Mouse (Mus musculus) embryo, embryonic 11.5 days (tissue): ENCODE data around the gene Myo15b.
A peak's percentile ranks its signal among the peaks of the same experiment; 100 is the strongest.

ENCODE experiments used
- DNase-seq: peaks from one replicate; pipeline ENCODE4 v3.0.0-alpha.2; 2012; ENCODE audit warnings: low read depth, low spot score

Gene Myo15b

DNA sequence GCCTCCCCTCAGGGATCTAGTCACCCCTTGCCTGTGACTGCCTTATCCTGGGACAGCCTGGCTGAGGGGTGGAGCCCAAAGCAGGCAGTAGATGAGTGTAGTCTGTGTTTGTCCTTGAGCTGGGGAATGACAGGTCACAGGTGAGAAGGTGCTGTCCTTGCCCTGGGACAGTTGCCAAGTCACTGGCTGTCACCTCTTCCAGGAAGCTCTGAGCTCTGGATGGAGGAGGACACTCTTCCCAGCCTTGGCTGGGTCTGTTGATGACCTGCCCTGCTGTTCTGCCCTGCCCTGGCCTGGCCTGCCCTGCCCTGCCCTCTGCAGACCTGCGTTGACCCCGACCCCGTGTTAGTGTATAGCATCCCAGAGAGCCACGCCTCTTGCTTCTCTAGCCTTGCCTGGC is 14.2 kb downstream of the Myo15b start:
- no peak for DNase-seq

DNA sequence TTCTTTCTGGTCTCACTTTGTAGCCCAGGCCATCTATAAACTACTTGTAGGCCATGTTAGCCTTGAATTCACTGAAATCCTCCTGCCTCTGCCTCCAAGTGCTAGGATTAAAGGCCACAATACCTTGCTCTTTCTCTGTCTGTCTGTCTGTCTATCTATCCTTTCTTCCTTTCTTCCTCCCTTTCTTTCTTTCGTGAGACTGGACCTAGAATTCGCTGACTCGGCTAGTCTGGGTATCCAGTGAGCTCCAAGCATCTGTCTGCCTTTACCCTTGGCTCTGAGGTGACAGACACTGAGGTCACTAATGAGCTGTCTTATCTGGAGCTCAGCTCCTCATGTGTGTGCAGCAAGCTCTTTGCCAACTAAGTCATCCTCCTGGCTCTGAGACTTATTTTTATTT is 17.7 kb downstream of the Myo15b start:
- no peak for DNase-seq

DNA sequence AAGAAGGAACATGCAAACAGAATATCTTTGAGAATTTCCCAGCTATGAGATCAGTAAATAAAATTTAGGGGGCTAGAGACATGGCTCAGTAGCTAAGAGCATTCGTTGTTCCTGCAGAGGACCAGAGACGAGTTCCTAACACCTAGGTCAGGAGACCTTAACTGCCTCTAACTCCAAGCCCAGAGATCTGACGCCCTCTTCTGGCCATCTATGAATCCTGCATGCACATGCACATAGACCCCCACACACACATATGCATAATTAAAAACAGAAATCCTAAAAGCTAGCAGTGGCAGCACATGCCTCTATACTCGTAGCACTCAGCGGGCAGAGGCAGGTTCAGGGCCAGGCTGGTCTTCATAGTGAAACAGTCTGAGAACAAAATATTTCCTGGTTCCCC is 18.2 kb downstream of the Myo15b start:
- DNase-seq = no peak

DNA sequence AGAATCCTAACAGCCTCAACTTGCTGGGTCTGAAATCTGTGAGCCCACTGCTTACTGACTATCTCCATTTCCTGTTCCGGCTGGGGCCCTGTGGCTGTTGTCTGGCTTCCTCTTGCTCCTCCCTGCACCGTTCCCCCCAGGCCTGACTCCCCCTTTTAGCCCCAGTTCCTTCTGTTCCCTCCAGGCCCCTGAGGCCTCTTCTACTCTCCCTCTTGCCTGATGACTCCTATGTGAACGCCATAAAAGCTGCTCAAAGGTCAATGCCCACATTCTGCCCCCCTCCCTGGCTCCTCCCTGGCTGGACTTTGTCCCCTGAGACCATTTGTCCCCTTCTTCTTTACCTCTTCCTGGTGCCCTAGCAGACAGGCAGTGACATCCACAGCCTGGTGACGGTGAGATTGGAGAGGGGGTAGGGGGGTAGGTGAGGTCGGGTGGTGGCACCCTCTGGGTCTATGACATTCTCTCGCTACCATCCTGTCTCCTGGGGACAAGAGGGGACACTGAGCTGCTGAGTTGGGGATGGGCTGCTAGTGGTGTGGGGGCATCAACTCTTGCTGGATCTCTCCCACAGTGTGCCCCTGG is 19.1 kb downstream of the Myo15b start:
- DNase-seq = no peak

DNA sequence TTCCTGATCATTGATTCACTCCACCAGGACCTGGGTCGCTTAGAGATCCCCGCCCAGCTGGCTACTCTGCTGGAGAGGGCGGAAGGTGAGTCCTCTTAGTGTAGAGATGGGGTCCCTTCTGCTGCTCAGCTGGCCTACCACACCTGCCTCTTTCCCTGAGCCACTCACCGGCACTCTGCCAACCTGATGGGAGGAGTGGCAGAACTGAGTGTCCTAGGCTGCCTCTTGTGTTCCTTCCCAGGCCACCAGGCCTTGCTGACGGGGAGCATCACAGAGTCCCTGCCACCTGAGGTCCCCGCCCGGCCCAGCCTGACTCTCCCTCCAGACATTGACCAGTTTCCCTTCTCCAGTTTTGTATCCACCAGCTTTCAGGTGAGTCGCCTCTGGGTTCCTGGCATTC is 19.9 kb downstream of the Myo15b start:
- no peak for DNase-seq

DNA sequence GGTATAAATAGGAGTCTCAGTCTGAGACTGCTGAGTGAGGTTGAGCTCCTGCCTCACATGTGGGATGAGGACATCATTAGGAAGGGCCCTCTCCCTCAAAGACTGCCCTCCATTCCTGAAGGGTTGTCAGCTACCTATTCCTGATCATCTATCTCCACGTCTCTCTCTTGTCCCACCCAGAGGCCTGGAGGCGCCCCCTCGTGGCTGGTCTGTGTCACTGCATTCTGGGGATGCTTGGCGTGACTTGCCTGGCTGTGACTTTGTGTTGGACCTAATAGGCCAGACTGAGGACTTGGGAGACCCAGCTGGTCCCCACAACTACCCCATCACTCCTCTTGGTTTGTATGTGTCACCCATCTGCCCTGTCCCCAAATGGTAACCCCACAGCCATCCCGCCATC is 22.8 kb downstream of the Myo15b start:
- DNase-seq = no peak

DNA sequence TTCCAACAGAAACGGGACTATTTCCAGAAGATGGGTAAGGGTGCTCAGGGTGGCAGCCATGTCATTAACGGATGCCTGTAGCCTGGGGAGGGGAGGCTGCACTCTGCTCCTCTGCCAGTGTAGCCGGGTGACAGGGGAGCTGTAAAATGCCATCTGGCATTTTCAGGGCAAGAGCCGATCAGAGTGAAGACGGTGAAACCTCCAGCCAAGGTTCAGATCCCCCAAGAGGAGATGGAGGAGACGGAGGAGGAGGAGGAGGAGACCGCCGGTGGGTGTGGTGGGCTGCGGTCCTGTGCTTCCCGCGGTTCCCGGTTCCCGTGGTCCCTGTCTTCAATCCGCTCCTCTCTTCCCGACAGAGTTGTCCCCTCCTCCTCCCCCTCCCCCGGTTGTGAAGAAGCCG is 25.0 kb downstream of the Myo15b start:
- DNase-seq = no peak

DNA sequence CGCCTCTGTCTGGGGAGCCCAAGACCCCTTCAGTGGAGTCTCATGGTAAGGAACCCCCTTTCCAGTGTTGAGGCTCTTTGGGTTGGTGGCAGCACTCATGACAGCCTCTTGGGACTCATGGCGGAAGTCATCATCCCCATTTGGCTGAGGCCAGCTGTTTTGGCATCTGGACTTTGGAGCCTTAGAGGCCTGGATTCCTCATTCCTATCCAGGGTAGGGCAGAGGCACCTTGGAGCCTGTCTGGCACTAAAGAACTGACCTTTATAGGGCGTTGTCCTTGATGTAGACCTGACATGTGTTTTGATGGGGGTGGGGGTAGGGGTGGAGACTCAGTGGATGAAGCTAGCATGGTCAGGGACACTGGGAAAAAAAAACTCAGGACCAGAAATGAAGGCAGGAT is 26.2 kb downstream of the Myo15b start:
- DNase-seq = no peak

DNA sequence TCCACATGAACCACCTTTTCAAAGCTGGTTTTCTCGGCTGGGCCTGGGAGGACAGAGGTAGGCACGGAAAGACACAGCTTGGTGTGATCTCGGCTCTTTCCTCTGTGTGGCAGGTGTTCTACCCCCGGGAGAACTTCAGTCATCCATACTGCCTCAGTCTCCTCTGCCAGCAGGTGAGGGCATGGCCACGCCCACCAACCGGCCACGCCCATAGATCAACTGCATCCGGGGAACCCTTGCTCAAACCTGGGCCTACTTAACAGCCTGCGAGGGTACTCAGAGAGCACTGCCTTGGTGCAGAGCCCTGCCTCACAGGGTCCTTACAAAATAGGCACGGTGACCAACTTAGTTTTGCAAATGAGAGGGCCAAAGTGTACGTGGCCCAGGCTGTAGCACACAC is 27.1 kb downstream of the Myo15b start:
- DNase-seq = no peak

DNA sequence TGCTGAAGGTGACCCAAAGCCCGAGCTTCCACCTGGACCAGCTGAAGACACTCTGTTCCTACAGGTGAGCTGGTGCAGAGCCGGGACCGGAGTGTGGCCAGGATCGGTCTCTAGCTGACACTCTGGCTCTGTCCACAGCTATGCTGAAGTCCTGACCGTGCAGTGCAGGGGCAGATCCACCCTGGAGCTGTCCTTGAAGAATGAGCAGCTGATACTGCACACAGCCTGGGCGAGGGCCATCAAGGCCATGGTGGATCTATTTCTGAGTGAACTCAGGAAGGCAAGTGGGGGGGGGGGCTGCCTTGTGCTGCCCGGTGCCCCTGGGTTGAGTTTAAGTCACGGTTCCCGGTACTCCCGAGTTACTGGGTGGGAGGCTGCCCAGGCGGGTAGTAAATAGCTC is 28.2 kb downstream of the Myo15b start:
- DNase-seq = no peak

DNA sequence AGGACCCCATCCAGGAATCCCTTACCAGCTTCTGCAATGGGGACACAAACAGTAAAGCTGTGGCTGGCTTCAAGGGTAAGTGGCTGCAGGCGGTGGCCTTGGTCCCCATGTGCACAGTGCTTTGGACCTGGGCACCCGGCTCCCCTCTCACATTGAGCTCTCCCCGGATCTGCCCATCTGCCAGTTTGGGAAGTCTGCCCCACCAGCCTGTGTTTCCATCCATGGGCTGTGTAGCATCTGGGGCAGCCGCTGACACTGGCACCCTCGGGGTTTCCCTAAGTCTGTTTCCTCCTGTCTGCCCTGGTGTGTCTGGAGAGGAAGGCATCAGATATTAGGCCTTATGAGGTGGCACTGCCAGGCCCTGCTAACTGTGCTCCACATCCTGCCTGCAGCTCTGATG is 29.8 kb downstream of the Myo15b start:
- DNase-seq = no peak

DNA sequence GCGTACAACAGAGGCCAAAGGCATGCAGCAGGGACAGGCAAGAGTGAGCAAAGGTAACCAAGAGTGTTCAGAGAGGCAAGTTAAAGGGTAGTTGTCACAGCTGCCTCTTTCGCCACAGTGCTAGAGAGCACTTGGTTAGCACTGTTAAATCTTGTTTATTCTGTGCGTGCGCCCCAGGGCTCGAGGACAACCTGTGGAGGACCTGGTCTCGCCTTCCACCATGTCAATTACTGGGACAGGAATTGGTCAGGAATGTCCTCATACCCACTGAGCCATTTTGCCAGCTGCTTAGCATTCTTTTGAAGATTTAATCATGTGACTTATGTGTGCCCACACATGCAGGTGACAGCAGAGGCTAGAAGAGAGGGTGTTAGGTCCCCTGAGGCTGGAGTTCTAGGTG is 31.0 kb downstream of the Myo15b start:
- DNase-seq = no peak

DNA sequence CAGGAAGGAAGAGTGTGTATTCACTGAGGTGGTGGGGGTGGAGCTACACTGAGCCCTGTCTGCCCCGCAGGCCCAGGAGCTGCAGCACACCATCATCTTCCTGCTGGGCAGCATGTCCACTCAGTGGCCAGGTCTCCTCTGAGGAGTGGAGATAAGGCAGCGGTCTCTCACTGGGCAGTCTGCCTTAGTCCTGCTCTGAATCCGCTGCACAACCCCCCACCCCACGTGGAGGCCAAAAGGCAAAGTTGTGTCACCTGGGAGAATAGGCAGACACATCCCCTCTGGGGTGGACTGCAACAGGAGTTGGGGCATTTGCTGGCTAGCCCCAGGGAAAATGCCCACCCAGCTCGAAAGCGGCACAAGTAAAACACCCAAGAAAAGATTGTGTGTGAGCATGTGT is 34.0 kb downstream of the Myo15b start:
- DNase-seq = no peak

DNA sequence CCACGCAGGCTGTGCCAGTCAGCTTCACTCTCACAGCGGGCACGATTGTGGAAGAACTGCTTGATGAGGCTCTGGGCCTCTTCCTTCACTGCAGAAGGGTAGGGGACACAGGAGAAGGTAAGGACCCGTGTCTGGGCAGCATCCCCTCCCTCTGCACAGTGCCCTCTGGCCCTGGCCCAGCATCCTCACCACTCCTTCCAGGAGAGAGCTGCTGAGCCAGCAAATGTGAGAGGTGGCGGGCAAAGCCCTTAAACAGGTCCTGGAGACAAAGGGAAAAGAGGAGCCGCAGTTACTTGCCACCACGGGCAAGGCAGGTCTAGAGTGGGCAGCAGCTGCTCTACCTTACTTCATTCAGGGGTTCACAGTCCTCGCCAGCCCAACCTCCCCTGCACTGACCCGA is 34.9 kb downstream of the Myo15b start:
- no peak for DNase-seq

DNA sequence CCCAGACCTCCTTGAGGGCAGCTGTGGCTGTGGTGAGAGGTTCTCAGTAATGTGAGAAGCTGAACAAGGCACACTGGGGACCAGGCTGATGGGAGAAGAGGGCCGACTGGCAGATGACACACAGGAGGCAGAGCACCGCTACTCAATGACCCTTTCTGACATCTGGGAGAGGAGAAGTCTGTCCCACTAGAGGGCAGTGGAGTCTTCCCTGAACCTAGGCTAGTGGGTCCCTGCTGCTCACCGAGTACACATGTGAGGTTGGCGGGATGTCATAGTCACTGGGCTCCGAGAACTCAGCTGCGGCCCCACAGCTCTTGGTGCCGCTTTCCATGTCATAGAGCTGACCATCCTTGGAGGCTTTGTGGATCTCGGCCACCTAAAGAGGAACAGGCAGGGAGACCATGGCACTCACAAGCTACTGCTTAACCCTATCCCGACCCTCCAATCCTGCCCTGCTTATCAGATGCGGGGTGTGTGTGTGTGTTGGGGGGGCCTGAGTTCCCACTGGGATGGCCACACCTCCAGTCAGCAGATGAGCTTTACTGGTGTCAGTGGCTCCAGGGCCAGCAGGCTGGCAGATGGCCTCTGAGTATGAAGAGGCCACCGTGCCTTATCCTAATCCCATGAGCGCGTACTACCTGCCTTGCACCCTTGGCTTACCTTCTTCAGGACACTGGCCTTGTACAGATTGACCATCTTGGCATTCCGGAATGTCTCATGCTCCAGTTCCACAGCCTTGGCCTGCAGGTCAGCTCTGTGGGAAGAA is 36.7 kb downstream of the Myo15b start:
- no peak for DNase-seq

DNA sequence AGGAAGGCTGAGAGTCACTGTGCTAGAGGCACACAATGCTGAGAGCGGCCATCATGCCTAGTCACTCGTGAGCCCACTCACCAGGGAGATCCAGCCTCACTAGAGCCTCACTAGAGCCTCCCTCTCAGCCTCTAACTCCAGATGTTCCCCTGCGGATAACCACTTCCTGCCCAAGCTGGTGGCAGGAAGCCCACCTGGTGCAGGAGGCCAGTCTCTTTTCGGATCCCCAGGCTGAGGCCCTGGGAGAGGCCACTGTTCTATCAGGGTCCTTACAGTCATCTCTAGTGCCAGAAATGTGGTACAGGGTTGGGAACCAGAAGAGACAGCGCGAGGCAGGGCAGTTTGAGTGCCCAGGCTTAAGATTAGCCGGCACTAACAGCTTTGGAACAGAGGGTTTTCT is 40.2 kb downstream of the Myo15b start:
- no peak for DNase-seq

DNA sequence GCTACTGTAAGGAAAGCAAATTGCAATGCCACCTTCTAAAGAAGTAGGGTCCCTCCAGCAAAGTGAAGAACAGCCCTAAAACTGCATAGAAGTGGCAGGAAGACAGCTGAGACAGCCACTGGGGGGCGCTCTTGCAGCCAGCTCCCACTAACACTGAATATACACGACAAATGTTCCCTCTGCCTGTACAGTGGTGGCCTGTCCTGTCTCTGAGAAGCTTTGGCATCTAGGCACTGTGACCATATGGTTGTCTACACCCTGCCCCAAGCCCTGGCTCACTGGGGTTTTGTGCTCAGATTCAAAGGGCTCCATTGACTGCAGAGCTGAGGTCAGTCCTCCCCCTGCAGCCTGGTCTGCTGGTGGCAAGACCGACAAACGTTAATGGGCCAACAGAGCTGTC is 40.7 kb downstream of the Myo15b start:
- no peak for DNase-seq

DNA sequence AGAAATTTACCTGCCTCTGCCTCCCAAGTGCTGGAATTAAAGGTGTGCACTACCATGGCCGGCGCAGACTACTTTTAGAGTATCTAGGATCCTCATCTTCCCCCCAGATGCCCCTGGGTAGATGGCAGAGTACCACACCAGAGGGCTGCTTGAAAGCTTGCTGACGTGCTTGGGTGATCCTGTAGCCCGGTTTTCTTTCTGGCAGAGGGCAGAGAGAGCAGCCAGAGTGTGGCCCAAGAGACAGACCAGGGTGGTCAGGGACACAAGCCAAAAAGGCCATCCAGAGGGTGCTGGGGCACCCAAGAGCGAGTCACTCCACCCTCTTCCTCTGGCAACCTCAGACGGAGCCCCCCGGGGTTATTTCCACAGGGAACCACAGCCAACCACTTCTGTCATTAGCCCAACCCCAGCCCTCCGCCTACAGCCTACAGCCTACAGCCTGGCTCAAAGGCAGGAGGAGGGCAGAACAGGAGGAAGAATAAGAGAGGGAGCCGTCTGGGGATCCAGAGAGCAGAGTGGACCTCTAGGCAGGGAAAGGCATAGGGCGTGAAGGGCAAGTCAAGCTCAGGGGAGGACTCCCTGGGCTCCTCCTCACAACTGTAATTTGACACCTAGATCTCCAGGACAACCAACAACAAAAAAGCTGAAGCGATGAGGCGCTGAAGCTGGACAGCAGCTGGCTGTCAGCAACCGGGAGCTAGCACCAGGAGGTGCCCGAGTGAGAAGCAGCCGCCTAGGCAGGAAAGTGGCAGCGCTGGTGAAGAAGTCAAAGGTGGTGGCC is 41.5 kb downstream of the Myo15b start, which contains the start of gene Smim5:
Gene Smim5 (plus strand): TSS at position 481 of the 781 bp plus-strand sequence.
- peak; percentile 44 for DNase-seq

DNA sequence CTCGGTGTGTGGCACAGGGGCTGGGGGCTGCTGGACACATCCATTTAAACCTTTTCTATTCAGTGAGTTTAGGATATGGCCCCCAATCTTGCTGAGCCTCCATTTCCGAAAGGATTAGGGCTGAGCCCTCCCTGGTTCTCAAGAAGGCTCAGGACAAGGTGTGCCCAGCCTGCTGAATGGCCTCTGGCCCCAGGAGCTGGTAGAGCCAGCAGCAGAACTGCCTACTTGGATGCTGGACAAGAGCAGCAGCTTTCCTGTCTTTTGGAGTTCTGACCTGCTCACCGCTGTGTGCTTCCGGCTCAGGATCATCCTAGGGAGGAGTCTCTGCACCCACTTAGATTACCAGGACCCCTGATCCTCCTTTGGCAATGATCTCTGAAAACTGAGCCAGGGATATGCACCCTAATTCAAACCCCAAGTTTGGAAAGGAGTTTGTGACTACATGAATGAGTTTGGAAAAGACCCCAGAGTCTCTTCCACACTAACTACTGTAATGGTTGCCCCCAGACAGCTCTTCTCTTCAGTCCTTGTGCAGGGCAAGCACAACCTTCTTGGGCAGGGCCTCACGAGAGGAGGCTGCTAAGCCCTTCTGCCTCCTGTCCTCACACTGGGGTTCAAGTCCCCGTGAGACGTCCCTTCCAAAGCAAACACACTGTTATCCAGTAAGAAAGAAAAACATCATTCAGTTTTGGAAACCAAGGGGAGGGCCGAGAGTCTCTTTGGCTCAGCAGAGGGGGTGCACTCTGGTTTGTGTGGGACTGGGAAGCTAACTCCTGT is 42.5 kb downstream of the Myo15b start:
- DNase-seq = no peak

DNA sequence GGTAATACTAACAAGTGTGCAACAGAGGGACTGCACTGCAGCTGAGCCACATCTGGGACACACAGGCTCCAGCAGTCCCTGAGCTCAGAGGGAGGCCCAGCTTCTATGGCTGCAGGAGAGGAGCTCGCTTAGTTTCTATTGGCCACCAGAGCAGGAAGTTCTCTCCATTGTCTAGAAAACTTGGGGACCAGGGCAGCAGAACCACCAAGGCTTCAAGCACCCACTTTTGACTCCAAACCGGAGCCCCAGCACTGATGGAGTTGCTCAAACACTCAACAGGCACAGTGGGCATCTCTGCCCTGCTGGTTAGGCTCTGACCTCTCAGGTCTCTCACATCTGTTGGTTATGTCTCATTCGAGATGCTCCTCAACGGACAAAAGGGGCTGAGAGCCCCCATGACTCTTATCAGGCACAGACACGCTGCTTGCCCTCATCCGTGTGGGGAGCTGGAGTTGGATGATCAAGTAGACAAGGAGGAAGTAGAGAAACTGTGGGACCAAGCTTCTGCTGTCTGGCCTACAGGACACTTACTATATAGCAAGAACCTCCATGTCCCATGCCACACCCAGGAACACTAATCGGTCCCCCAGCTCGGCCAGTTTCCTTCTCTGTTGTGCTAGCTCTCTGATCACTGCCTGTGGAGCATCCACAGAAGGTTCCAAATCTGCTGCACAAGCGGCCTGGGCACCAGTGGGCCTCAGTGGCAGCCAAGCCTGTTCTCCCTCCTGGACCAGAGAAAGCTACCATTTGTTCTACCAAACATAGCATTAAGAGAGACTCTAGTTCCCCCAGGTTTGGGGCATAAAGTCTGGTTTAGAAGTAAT is 43.3 kb downstream of the Myo15b start:
- DNase-seq = no peak

DNA sequence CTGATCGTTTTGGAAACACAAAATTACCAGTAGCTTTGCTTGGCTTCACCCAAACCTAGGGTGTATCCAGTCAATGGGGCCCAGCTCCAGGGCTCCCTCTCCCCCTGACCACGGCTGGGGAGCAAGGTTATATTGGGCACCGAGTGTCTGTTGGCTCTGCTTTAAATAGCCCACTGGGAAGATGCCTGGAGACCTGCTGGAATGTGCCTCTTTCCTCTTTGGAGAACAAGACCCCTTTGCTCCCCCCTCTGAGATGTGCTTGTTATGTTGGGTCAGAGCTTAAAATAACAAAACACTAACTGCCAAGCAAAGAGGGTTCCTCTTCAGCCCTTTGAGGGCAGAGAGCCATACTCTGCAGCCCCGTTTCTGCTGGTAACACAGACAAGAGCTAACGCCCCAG is 44.0 kb downstream of the Myo15b start:
- no peak for DNase-seq
